Mouse (Mus musculus): ENCODE measurements around the gene Morn3.

DNA sequence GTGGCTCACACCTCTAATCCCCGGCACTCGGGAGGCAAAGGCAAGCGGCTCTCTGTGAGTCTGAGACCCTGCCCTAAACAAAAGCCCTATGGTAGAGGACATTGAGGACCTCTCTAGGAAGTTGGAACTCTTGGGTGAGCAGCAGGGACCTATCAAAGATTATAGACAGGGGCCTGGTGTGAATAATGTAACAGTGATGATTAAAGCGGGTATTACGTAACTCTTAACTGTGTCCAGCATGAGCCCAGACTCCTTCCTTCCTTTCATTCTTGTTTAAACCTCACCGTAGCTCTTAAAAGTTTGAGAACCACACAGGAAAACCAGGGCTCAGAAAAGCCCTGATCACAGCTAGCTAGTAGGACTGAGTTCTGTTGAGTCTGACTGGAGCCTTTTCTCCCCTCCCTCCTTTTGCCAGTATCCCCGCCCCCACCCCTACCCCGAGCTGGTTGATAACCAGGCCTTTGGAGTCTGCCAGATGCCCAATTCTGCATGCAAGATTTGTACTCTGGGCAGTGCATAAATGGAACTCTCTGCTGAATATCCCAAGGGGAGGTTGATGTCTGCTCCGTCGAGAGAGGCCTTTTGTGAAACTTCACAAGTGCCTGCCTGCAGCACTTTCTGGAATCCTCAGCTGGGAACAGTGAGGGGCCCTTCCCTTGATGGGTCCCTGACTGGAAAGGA lies 27.3 kb downstream of the Morn3 start:
- TF ChIP-seq CTCF (IDR thresholded peaks at IDR 0.05; ENCODE audit: low read depth), result no peak
- no peak for TF ChIP-seq EP300 (IDR thresholded peaks at IDR 0.05; ENCODE audit: low read depth)
